Mouse (Mus musculus) embryonic facial prominence, embryonic 15.5 days (tissue): ENCODE measurements around the gene Rgs12. TPM values are rescaled to one million over a fixed set of nuclear protein-coding genes. Genes with fewer than 3 reads are reported as not detected.

Experiments used
- ATAC-seq: fragments of 200-750 bp; cut with Nextera tagmentation; 2 replicates; pipeline ENCODE4 v1.8.0; 2017; ENCODE audit warnings: low read depth, moderate TSS enrichment; ENCODE audit not compliant: insufficient number of reproducible peaks, low FRiP score, low TSS enrichment
- H3K27ac ChIP-seq: fragments of 300-500 bp; sonication (generic); replicated peaks from 2 replicates; pipeline ENCODE4 v1.5.1; 2015; ENCODE audit warnings: mild to moderate bottlenecking, inconsistent platforms
- H3K27me3 ChIP-seq: fragments of 300-500 bp; sonication (generic); 2 replicates; pipeline ENCODE4 v1.6.1; 2015; ENCODE audit warnings: inconsistent platforms
- H3K36me3 ChIP-seq: fragments of 300-500 bp; sonication (generic); 2 replicates; pipeline ENCODE4 v1.6.1; 2015; ENCODE audit warnings: mild to moderate bottlenecking, inconsistent platforms
- H3K4me1 ChIP-seq: fragments of 300-500 bp; sonication (generic); 2 replicates; pipeline ENCODE4 v1.6.1; 2015; ENCODE audit warnings: inconsistent platforms
- H3K4me2 ChIP-seq: fragments of 300-500 bp; sonication (generic); replicated peaks from 2 replicates; pipeline ENCODE4 v1.6.1; 2015; ENCODE audit warnings: mild to moderate bottlenecking, inconsistent platforms
- H3K4me3 ChIP-seq: fragments of 300-500 bp; sonication (generic); replicated peaks from 2 replicates; pipeline ENCODE4 v1.5.1; 2015; ENCODE audit warnings: mild to moderate bottlenecking, inconsistent platforms
- H3K9ac ChIP-seq: fragments of 300-500 bp; sonication (generic); 2 replicates; pipeline ENCODE4 v1.6.1; 2015; ENCODE audit warnings: inconsistent platforms
- H3K9me3 ChIP-seq: fragments of 300-500 bp; sonication (generic); replicated peaks from 2 replicates; pipeline ENCODE4 v1.6.1; 2016; ENCODE audit warnings: inconsistent platforms
- WGBS: fragments of 180-500 bp; shearing (Covaris S2); methylation state at CpG from one replicate; pipeline ENCODE4 v1.1.7; 2015; 5-methylcytosine and 5-hydroxymethylcytosine counted together
- polyA plus RNA-seq: library from polyadenylated mRNA; unstranded; fragments of >200 nt; fragmentation: Nextera tagmentation; extraction: Ambion mirVana; gene quantifications from 2 replicates; pipeline ENCODE4 v1.2.1, GENCODE M21; 2015

The Rgs12 gene
- polyA plus RNA-seq, 1 experiment from 2014 or later, result 42.3 TPM

GRCm38 (mm10) chr5:34987396-34987795, 38.2 kb downstream of the Rgs12 start:
- no peak overlapping the region for H3K27ac ChIP-seq
- H3K4me1 ChIP-seq, result peaks cover 29% of the 10 kb centered on the region
- no peaks in the 10 kb centered on the region for H3K27me3 ChIP-seq
- H3K36me3 ChIP-seq, result peaks cover 23% of the 10 kb centered on the region
- no peaks in the 10 kb centered on the region for H3K9me3 ChIP-seq
- no peak overlapping the region for H3K4me2 ChIP-seq
- ATAC-seq, result no peak
- no peak overlapping the region for H3K9ac ChIP-seq
- 81% methylated on average over 2 of the region's 2 CpGs for WGBS
- H3K4me3 ChIP-seq, result no peak overlapping the region

- Histone ChIP-seq H3K4me1 (peaks cover 29% of the 10 kb centered on the region), H3K36me3 (peaks cover 15% of the 10 kb centered on the region), H3K27ac (peak overlapping the region; percentile 79), H3K4me2 (no peak overlapping the region), H3K27me3 (no peaks in the 10 kb centered on the region), H3K9ac (no peak overlapping the region), H3K4me3 (no peak overlapping the region), H3K9me3 (no peaks in the 10 kb centered on the region)
- WGBS, result 72% methylated on average over 5 of the region's 5 CpGs
- ATAC-seq, result no peak
These were observed 39.4 kb downstream of the Rgs12 start for GRCm38 (mm10) chr5:34988690-34989089.

- Histone ChIP-seq H3K4me3 (peak overlapping the region; percentile 7; the same call in 1 of the 2 replicates), H3K9ac (no peak overlapping the region), H3K4me1 (peaks cover 29% of the 10 kb centered on the region), H3K9me3 (no peaks in the 10 kb centered on the region), H3K4me2 (peak overlapping the region; percentile 24), H3K27ac (peak overlapping the region; percentile 79), H3K36me3 (peaks cover 9% of the 10 kb centered on the region), H3K27me3 (no peaks in the 10 kb centered on the region)
- WGBS, result 15% methylated on average over 12 of the region's 12 CpGs
- ATAC-seq, result peak; percentile 64
These were observed 40.1 kb downstream of the Rgs12 start for GRCm38 (mm10) chr5:34989321-34989772.

- no peak overlapping the region for H3K4me3 ChIP-seq
- H3K36me3 ChIP-seq, result no peaks in the 10 kb centered on the region
- peaks cover 44% of the 10 kb centered on the region for H3K4me1 ChIP-seq
- H3K9me3 ChIP-seq, result no peaks in the 10 kb centered on the region
- ATAC-seq, result no peak
- H3K9ac ChIP-seq, result no peak overlapping the region
- H3K27me3 ChIP-seq, result no peaks in the 10 kb centered on the region
- peak overlapping the region; percentile 81 for H3K27ac ChIP-seq
- 0 out of 2 replicates have a peak overlapping the region, but pooled peaks have one; percentile 8 for H3K4me2 ChIP-seq
- 53% methylated on average over 3 of the region's 3 CpGs for WGBS
These were observed 49.5 kb downstream of the Rgs12 start for GRCm38 (mm10) chr5:34998754-34999153.

- Histone ChIP-seq H3K9me3 (no peaks in the 10 kb centered on the region), H3K4me2 (0 out of 2 replicates have a peak overlapping the region, but pooled peaks have one; percentile 8), H3K4me1 (peaks cover 44% of the 10 kb centered on the region), H3K9ac (no peak overlapping the region), H3K4me3 (no peak overlapping the region), H3K36me3 (no peaks in the 10 kb centered on the region), H3K27ac (peak overlapping the region; percentile 81), H3K27me3 (no peaks in the 10 kb centered on the region)
- 59% methylated on average over 6 of the region's 6 CpGs for WGBS
- no peak; the same call in 1 of the 2 replicates for ATAC-seq
These were observed 50.0 kb downstream of the Rgs12 start for GRCm38 (mm10) chr5:34999281-34999680.

GRCm38 (mm10) chr5:35000323-35000722, 51.1 kb downstream of the Rgs12 start:
- H3K4me2 ChIP-seq, result 0 out of 2 replicates have a peak overlapping the region, but pooled peaks have one; percentile 25
- ATAC-seq, result no peak
- H3K4me3 ChIP-seq, result no peak overlapping the region
- peak overlapping the region; percentile 81 for H3K27ac ChIP-seq
- no peaks in the 10 kb centered on the region for H3K9me3 ChIP-seq
- no peak overlapping the region for H3K9ac ChIP-seq
- no peaks in the 10 kb centered on the region for H3K27me3 ChIP-seq
- 0 out of 2 replicates have a peak, but pooled peaks cover under 1% of the 10 kb centered on the region for H3K36me3 ChIP-seq
- H3K4me1 ChIP-seq, result peaks cover 44% of the 10 kb centered on the region

- H3K36me3 ChIP-seq, result 0 out of 2 replicates have a peak, but pooled peaks cover 6% of the 10 kb centered on the region
- H3K27me3 ChIP-seq, result no peaks in the 10 kb centered on the region
- no peak for ATAC-seq
- H3K4me2 ChIP-seq, result 0 out of 2 replicates have a peak overlapping the region, but pooled peaks have one; percentile 10
- no peaks in the 10 kb centered on the region for H3K9me3 ChIP-seq
- WGBS, result 75% methylated on average over 3 of the region's 3 CpGs
- 0 out of 2 replicates have a peak overlapping the region, but pooled peaks have one; percentile 81 for H3K27ac ChIP-seq
- peaks cover 44% of the 10 kb centered on the region for H3K4me1 ChIP-seq
- no peak overlapping the region for H3K9ac ChIP-seq
- no peak overlapping the region for H3K4me3 ChIP-seq
These were observed 51.9 kb downstream of the Rgs12 start for GRCm38 (mm10) chr5:35001144-35001543.

GRCm38 (mm10) chr5:35003611-35004162, 54.4 kb downstream of the Rgs12 start:
- Histone ChIP-seq H3K27me3 (no peaks in the 10 kb centered on the region), H3K27ac (no peak overlapping the region; the same call in 1 of the 2 replicates), H3K9ac (no peak overlapping the region), H3K4me2 (no peak overlapping the region), H3K36me3 (peaks cover 7% of the 10 kb centered on the region; the same call in 1 of the 2 replicates), H3K4me1 (peaks cover 33% of the 10 kb centered on the region), H3K4me3 (no peak overlapping the region), H3K9me3 (no peaks in the 10 kb centered on the region)
- ATAC-seq, result no peak
- WGBS, result 64% methylated on average over 7 of the region's 7 CpGs

GRCm38 (mm10) chr5:35004769-35005168, 55.5 kb downstream of the Rgs12 start:
- Histone ChIP-seq H3K4me3 (no peak overlapping the region), H3K4me1 (peaks cover 25% of the 10 kb centered on the region), H3K9me3 (no peaks in the 10 kb centered on the region), H3K27me3 (no peaks in the 10 kb centered on the region), H3K9ac (no peak overlapping the region), H3K27ac (peak overlapping the region; percentile 34; the same call in 1 of the 2 replicates), H3K36me3 (peaks cover 12% of the 10 kb centered on the region; the same call in 1 of the 2 replicates), H3K4me2 (no peak overlapping the region)
- ATAC-seq, result no peak
- WGBS, result 65% methylated on average over 2 of the region's 2 CpGs

- 92% methylated on average over 3 of the region's 3 CpGs for WGBS
- Histone ChIP-seq H3K27ac (no peak overlapping the region), H3K36me3 (peaks cover 17% of the 10 kb centered on the region; the same call in 1 of the 2 replicates), H3K27me3 (no peaks in the 10 kb centered on the region), H3K4me1 (peaks cover 16% of the 10 kb centered on the region), H3K4me3 (no peak overlapping the region), H3K9me3 (no peaks in the 10 kb centered on the region), H3K9ac (no peak overlapping the region), H3K4me2 (no peak overlapping the region)
- ATAC-seq, result no peak
These were observed 56.4 kb downstream of the Rgs12 start for GRCm38 (mm10) chr5:35005659-35006058.

GRCm38 (mm10) chr5:35006599-35006998, 57.4 kb downstream of the Rgs12 start:
- WGBS, result 86% methylated on average over 2 of the region's 2 CpGs
- Histone ChIP-seq H3K9ac (no peak overlapping the region), H3K9me3 (no peaks in the 10 kb centered on the region), H3K4me2 (no peak overlapping the region), H3K36me3 (peaks cover 17% of the 10 kb centered on the region; the same call in 1 of the 2 replicates), H3K4me1 (peaks cover 8% of the 10 kb centered on the region), H3K4me3 (no peak overlapping the region), H3K27me3 (no peaks in the 10 kb centered on the region), H3K27ac (no peak overlapping the region)
- no peak for ATAC-seq
